Mouse (Mus musculus): ENCODE data around the gene Gm21149.
"Not testable (repeated sequence)": the region's sequence is repeated elsewhere in the genome, so short reads cannot be mapped to it uniquely, and the experiment has no call there.

- not testable (repeated sequence) for TF ChIP-seq CTCF (IDR thresholded peaks at IDR 0.05; ENCODE audit: extremely low read depth, insufficient read depth, insufficient read length, insufficient replicate concordance); POLR2A (IDR thresholded peaks at IDR 0.05; ENCODE audit: low read depth, low read length)
Observed at GRCm38 (mm10) chr5:15498350-15498749, 22.0 kb upstream of the Gm21149 start.

All from spleen, adult 2 months (tissue).